Mouse (Mus musculus) kidney, adult 2 months (tissue): ENCODE data around the gene Tapbpl. TPM values are rescaled to one million over a fixed set of nuclear protein-coding genes. Genes with fewer than 3 reads are reported as not detected.

Experiments used
- DNase-seq: peaks from one replicate; pipeline ENCODE4 v3.0.0; 2021
- H3K27ac ChIP-seq: fragments of 200-500 bp; 2 replicates; pipeline ENCODE4 v1.5.1; 2012; ENCODE audit warnings: low read depth, low read length, control low read depth, inconsistent platforms; ENCODE audit not compliant: insufficient read depth
- H3K27me3 ChIP-seq: fragments of 200-500 bp; replicated peaks from 2 replicates; pipeline ENCODE4 v1.6.1; 2012; ENCODE audit warnings: mild to moderate bottlenecking, moderate library complexity, low read length, inconsistent platforms; ENCODE audit not compliant: control insufficient read depth, insufficient read depth
- H3K36me3 ChIP-seq: fragments of 200-500 bp; 2 replicates; pipeline ENCODE4 v1.6.1; 2012; ENCODE audit warnings: mild to moderate bottlenecking, moderate library complexity, low read length, inconsistent platforms; ENCODE audit not compliant: control insufficient read depth, insufficient read depth
- H3K4me1 ChIP-seq: fragments of 200-500 bp; 2 replicates; pipeline ENCODE4 v1.6.1; 2011; ENCODE audit warnings: low read length; ENCODE audit not compliant: control insufficient read depth, insufficient read depth
- H3K4me3 ChIP-seq: fragments of 200-500 bp; 2 replicates; pipeline ENCODE4 v1.5.1; 2011; ENCODE audit warnings: mild to moderate bottlenecking, low read depth, low read length, control low read depth; ENCODE audit not compliant: insufficient read depth
- CTCF ChIP-seq: fragments of 200-500 bp; conservative IDR thresholded peaks from 2 replicates; pipeline ENCODE4 v1.5.1; 2011; ENCODE audit warnings: low read depth, mild to moderate bottlenecking, control low read depth, low read length, moderate library complexity, mixed read lengths; ENCODE audit not compliant: insufficient read depth, insufficient read length
- POLR2A ChIP-seq: fragments of 200-500 bp; IDR thresholded peaks from one replicate; pipeline ENCODE4 v1.6.1; 2011; ENCODE audit warnings: low read depth, low read length, control low read depth
- WGBS: fragments of 180-500 bp; shearing (Covaris S2); methylation state at CpG from one replicate; pipeline ENCODE4 v1.1.7; 2018; 5-methylcytosine and 5-hydroxymethylcytosine counted together
- polyA plus RNA-seq: library from polyadenylated mRNA; depleted of rRNA; stranded (reverse); fragments of >200 nt; gene quantifications from 2 replicates; pipeline ENCODE4 v1.2.3, GENCODE M21; 2012; rRNA removed

The Tapbpl gene
- polyA plus RNA-seq, 1 experiment = 16.4 TPM

- TF ChIP-seq CTCF = no peak
- H3K27ac ChIP-seq = peak within 1 kb of the TSS; percentile 98
- WGBS = under 1% methylated on average over 54 of the region's 54 CpGs
- peak; percentile 99 for DNase-seq
- no peaks in the 10 kb centered on the region for H3K27me3 ChIP-seq
- H3K4me1 ChIP-seq = peaks cover 3% of the 10 kb centered on the region; the same call in 1 of the 2 replicates
- H3K4me3 ChIP-seq = peak within 1 kb of the TSS; percentile 87
- H3K36me3 ChIP-seq = peaks cover 3% of the 10 kb centered on the region; the same call in 1 of the 2 replicates
Measured at GRCm38 (mm10) chr6:125191332-125192015, 40.2 kb downstream of the Tapbpl start, which contains the start of the genes Ncapd2 and Mrpl51. TSS of gene Ncapd2 (minus strand) at chr6:125191701. TSS of gene Mrpl51 (plus strand) at chr6:125191801.

- peaks cover 3% of the 10 kb centered on the region; the same call in 1 of the 2 replicates for H3K4me1 ChIP-seq
- DNase-seq = no peak
- H3K27ac ChIP-seq = no peak overlapping the region; the same call in 1 of the 2 replicates
- TF ChIP-seq POLR2A (no peak), CTCF (no peak)
- H3K36me3 ChIP-seq = peaks cover 3% of the 10 kb centered on the region; the same call in 1 of the 2 replicates
- H3K27me3 ChIP-seq = no peaks in the 10 kb centered on the region
- H3K4me3 ChIP-seq = no peak overlapping the region; the same call in 1 of the 2 replicates
Measured at GRCm38 (mm10) chr6:125190816-125191215, 40.8 kb downstream of the Tapbpl start.

- TF ChIP-seq POLR2A (no peak), CTCF (no peak)
Measured at GRCm38 (mm10) chr6:125186203-125186602, 45.5 kb downstream of the Tapbpl start.

GRCm38 (mm10) chr6:125182133-125182532 is 49.5 kb downstream of the Tapbpl start:
- Histone ChIP-seq H3K4me1 (no peaks in the 10 kb centered on the region), H3K27me3 (no peaks in the 10 kb centered on the region), H3K4me3 (no peak overlapping the region), H3K27ac (no peak overlapping the region), H3K36me3 (no peaks in the 10 kb centered on the region)
- TF ChIP-seq POLR2A (no peak), CTCF (no peak)
- no peak for DNase-seq
- 74% methylated on average over 5 of the region's 5 CpGs for WGBS

More at GRCm38 (mm10) chr6:125186203-125186602, 45.5 kb downstream of the Tapbpl start:
- H3K27me3 ChIP-seq = no peaks in the 10 kb centered on the region
- WGBS = 86% methylated on average over 10 of the region's 10 CpGs
- no peak overlapping the region for H3K4me3 ChIP-seq
- DNase-seq = no peak
- no peak overlapping the region for H3K27ac ChIP-seq
- no peaks in the 10 kb centered on the region for H3K36me3 ChIP-seq
- no peaks in the 10 kb centered on the region; the same call in 1 of the 2 replicates for H3K4me1 ChIP-seq

- no peak overlapping the region for H3K27ac ChIP-seq
- H3K4me3 ChIP-seq = no peak overlapping the region
- H3K27me3 ChIP-seq = no peaks in the 10 kb centered on the region
- TF ChIP-seq POLR2A = no peak
- TF ChIP-seq CTCF = no peak
- H3K4me1 ChIP-seq = no peaks in the 10 kb centered on the region
- 89% methylated on average over 7 of the region's 7 CpGs for WGBS
- no peaks in the 10 kb centered on the region for H3K36me3 ChIP-seq
- no peak for DNase-seq
Measured at GRCm38 (mm10) chr6:125179601-125180000, 52.1 kb downstream of the Tapbpl start.

GRCm38 (mm10) chr6:125175469-125175868 is 56.2 kb downstream of the Tapbpl start:
- H3K4me1 ChIP-seq = no peaks in the 10 kb centered on the region
- TF ChIP-seq CTCF (no peak), POLR2A (no peak)
- no peak overlapping the region for H3K27ac ChIP-seq
- no peaks in the 10 kb centered on the region for H3K27me3 ChIP-seq
- 84% methylated on average over 5 of the region's 5 CpGs for WGBS
- H3K36me3 ChIP-seq = no peaks in the 10 kb centered on the region
- no peak for DNase-seq
- no peak overlapping the region for H3K4me3 ChIP-seq

Other genes starting within 250 kb of the Tapbpl start
- 0.95 and 0.99 TPM in 2 replicates for gene Pianp, start 235.2 kb downstream of the Tapbpl start, polyA plus RNA-seq
- 37.8 and 45.7 TPM in 2 replicates for gene Zfp384, start 222.7 kb downstream of the Tapbpl start, polyA plus RNA-seq
- 39.1 and 39.2 TPM in 2 replicates for gene Ing4, start 192.1 kb downstream of the Tapbpl start, polyA plus RNA-seq
- 14.3 and 18.9 TPM in 2 replicates for gene Acrbp, start 182.2 kb downstream of the Tapbpl start, polyA plus RNA-seq
- 2.9 and 3.5 TPM in 2 replicates for gene Lpar5, start 163.9 kb downstream of the Tapbpl start, polyA plus RNA-seq
- 43.6 and 57.7 TPM in 2 replicates for gene Chd4, start 135.9 kb downstream of the Tapbpl start, polyA plus RNA-seq
- gene Nop2, start 100.0 kb downstream of the Tapbpl start, polyA plus RNA-seq = 15.5 and 16.5 TPM in 2 replicates
- gene Iffo1, start 86.6 kb downstream of the Tapbpl start, polyA plus RNA-seq = 35.0 and 36.4 TPM in 2 replicates
- 7,324 and 7,933 TPM in 2 replicates for gene Gapdh, start 65.4 kb downstream of the Tapbpl start, polyA plus RNA-seq
- gene Ncapd2, start 40.2 kb downstream of the Tapbpl start, polyA plus RNA-seq = 15.6 and 18.7 TPM in 2 replicates
- gene Mrpl51, start 40.1 kb downstream of the Tapbpl start, polyA plus RNA-seq = 102 and 110 TPM in 2 replicates
- 19.1 and 19.8 TPM in 2 replicates for gene Vamp1, start 16.3 kb downstream of the Tapbpl start, polyA plus RNA-seq
- 0.64 and 7.0 TPM in 2 replicates for gene Cd27, start 5.2 kb upstream of the Tapbpl start, polyA plus RNA-seq
- 0.39 and 0.86 TPM in 2 replicates for gene Tuba3a, start 54.2 kb upstream of the Tapbpl start, polyA plus RNA-seq
- 97.1 and 116 TPM in 2 replicates for gene Ltbr, start 82.0 kb upstream of the Tapbpl start, polyA plus RNA-seq
- 83.5 and 89.5 TPM in 2 replicates for gene Scnn1a, start 88.8 kb upstream of the Tapbpl start, polyA plus RNA-seq
- 98.6 and 109 TPM in 2 replicates for gene Tnfrsf1a, start 117.5 kb upstream of the Tapbpl start, polyA plus RNA-seq
- 6.1 and 7.1 TPM in 2 replicates for gene Plekhg6, start 148.9 kb upstream of the Tapbpl start, polyA plus RNA-seq